Mouse (Mus musculus): ENCODE measurements around the gene Sf3b6.

Sf3b6 gene

DNA sequence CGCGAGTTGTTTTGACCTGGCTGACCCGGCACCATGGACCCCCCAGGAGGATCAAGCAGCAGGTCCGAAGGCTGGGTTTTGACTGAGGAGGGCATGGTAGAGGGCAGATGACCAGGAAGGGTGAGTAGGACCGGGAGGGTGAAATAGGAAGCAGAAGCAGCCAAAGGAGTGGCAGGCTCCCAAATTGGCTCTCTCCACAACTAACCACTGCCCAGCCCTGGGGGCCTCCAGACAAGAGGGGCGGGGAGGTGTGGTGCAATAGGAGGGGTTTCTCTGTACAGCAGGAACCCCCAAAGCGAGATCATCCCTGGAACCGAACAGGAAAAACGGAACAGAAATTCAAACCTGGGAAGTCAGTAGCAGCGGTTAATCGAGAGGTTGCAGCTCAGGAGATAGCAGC lies 23.4 kb downstream of the Sf3b6 start:
- peak in 1 of 2 experiments; percentile 28 for DNase-seq (ENCODE audit: low spot score in 2 of 2)

DNA sequence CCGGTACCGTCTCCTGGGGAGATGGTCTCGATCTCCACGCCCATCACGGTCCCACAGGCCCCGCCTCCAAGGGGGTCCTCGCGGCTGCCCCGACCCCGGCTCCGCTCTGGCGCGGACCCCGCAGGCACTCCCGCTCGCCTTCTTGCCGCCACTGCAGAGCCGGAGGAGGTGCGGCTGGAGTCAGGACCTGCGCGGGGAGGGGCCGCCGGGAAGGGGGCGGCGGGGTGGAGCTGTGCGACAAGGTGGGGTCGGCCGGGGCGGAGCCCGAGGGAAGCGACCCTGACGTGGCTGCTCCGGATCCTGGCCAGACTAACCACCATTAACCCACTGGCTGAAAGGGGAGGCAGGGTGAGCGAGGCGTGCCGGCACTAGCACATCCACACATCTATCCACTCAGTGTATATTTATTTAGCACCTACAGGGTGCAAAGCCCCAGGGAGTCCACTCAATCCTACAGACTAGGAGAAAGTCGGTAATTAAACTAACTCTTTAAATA lies 24.1 kb downstream of the Sf3b6 start, which contains the start of gene Fkbp1b:
TSS of gene Fkbp1b (minus strand) at position 200 of the 496 bp plus-strand sequence.
- DNase-seq (ENCODE audit: low spot score in 2 of 2): peak; percentile 22 to 28

DNA sequence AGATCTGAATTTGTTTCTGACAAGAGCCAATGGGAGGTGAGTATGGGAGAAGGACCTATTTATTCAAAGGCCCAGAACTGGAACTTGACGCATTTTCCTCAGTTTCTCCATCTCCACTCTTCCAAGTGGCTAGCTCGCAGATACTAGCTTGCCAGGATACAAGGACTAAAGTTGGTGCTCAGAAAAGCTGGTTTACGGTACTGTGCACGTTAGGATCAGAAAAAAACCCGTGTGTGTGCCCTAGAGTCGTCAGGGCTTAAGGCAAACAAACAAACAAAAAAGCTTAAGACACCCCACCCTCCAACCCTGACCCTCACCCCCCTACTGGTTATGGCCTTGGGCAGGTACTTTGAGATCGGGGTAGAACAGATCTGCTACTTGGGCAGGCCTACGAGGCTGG lies 25.1 kb downstream of the Sf3b6 start:
- DNase-seq (ENCODE audit: low spot score in 2 of 2): no peak

DNA sequence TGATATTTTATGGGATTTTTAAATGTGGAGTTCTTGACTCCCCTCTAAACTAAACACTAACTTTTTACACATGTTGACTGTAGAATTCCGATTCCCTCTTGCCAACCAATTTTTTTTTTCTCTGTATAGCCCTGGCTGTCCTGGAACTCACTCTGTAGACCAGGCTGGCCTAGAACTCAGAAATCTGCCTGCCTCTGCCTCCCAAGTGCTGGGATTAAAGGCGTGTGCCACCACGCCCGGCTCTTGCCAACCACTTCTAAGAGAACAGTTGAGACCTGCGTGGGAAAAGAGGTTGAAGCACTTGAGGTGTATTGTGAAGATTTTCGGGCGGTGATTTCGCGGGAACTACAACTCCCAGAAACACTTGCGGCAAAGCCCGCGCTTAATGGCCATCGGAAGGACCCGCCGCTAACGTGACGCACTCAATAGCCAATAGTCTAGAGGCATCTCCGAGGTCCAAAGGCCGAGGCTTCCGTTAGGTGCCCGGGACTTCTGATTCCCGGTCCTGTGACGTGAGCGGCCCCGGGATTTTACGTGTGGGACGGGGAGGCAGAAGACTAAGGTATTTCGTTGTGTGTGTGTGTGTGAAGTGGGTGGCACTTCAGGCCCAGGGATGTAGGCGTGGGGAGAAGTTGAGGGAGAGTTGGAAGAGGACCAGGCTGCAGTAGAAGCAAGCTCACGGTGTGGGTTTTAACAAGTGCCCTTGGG lies 25.7 kb downstream of the Sf3b6 start, which contains the start of gene Wdcp:
TSS of gene Wdcp (plus strand) at position 414 of the 708 bp plus-strand sequence.
- peak; percentile 92 for DNase-seq (ENCODE audit: low spot score in 2 of 2)

DNA sequence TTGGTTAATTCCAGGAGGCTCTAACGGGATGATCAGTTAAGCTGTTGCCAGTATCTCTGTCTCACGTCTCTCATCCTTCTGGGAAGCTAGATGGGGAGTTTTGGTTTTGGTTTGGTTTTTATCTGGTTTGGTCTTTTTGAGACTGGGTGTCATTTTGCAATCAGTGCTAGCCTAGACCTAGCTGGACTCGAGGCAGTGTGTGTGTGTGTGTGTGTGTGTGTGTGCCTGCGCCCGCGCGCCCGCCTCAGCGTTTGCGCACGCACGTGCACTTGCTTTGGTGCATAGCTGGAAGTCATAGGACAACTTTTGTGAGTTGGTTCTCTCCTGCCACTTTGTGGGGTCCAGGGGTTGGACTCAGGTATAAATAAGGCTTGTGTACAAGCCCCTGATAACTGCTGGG lies 26.4 kb downstream of the Sf3b6 start:
- DNase-seq (ENCODE audit: low spot score in 2 of 2): peak in 1 of 2 experiments; percentile 29

DNA sequence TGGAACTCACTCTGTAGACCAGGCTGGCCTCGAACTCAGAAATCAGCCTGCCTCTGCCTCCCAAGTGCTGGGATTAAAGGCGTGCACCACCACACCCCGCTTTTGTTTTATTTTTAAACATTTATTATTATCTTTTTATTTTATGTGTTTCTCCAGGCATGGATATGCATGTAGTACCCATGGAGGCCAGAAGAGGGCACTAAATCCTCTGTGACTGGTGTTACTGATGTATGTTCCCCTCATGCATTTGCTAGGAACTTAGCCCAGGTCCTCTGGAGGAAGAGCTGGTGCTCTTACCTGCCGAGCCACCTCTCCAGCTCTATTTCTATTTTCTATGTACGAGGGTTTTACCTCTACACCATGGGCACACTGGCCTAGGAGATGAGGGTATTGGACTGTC lies 38.8 kb downstream of the Sf3b6 start:
- no peak for DNase-seq (ENCODE audit: low spot score in 2 of 2)

DNA sequence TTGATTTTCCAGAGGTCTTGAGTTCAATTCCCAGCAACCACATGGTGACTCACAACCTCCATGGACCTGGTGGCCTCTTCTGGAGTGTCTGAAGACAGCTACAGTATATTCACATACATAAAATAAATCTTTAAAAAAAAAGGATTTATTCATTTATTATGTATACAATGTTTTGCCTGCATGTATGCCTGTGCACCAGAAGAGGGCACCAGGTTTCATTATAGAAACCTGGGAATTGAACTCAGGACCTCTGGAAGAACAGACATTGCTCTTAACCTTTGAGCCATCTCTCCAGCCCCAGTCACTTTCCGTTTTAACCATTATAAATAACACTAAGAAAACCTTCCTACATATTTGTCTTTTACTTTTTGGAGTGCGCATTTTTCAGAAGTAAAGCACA lies 39.5 kb downstream of the Sf3b6 start:
- no peak for DNase-seq (ENCODE audit: low spot score in 2 of 2)

DNA sequence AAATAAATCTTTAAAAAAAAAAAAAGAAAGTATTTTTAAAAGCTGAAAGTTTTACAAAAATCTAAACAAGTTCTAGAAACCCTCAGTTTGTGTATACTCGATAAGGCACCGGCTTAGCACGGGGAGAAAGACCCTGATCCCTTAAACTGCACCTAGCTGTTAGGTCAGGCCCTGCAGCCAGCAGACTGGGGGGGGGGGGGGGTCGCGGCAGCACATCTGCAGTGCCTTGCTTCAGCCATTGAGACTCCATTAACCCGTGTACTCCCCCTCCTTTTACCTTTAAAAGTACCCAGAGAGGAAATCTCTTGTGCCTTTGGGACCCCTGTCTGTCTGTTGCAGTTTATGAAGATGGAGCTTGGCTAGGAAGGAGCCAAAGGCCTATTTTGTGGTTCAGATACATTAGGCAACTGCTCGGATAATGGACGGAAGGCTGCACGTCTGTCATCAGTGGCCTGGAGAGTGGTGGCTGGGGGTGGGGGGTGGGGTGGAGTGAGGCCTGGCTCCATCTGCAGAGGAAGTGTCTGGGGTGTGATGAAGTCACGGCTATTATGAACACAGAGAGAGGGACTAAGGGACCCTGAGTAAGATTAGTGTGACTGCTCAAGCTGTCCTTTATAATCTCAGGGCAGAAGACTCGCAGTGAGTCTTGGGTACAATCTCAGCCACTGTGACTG lies 42.0 kb downstream of the Sf3b6 start:
- DNase-seq (ENCODE audit: low spot score in 2 of 2): no peak

DNA sequence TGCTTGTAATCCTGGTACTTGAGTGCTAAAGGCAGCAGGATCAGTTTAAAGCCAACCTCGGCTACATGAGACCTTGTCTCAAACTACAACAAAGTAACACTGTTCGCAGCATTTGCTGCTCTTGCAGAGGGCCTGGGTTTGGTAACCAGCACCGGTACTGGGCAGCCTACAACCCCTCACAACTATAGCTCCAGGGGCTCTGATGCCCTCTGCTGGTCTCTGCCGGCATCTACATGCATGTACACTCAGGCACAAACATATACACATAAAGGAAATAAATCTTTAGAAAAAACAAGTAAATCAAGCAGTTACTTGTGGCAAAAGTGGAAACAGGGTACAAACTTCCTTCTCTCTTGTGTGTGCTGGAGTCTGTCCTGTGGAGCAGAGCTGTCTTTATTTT lies 45.3 kb downstream of the Sf3b6 start:
- no peak for DNase-seq (ENCODE audit: low spot score in 2 of 2)

DNA sequence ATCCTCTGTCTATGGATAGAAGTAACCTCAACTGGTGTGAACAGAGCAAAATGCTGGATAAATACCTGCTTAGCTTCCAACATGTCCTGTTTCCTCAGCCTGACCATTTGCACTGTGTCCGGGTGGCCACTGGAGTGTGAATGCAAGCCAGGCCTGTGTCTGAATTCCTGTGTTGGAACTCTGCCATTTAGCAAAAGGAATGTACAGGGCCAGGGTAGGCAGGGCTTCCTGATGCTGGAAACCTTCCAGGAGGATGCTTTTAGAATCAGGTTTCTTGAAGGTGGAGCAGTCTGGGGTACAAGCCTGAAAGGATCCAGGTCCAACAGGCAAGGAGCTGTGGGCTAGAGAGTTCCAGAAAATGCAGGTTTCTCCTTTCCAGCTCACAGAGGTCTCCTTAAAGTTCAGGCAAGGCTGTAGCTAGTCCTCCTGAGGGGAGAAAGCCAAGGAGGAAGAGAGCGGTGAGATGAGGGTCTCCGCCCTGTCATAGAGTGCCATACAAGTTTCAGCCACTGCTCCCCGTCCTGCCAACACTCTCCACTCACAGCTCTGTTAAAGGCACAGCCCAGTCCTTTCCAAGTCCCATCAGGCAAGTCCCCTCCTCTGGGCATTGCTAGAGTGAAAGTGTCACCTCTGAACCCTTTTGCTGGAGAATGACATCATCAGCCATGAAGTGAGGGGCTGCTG lies 46.5 kb downstream of the Sf3b6 start:
- DNase-seq (ENCODE audit: low spot score in 2 of 2): peak in 1 of 2 experiments; percentile 21

DNA sequence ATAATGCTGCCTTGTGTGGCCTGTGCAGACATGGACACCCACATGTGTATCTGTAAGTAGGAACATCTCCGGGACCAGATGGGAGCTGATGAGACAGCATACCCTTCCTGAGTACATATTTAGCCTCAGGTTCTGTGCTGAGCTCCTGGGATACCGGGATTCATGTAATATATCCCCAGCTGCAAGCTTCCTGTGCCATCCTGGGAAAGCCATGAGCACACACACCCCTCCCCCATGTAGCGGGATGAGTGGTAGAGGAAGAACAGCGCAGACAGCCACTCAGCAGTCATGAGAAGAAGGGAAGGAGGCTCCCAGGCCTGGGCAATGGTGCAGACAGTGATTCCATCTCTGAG lies 47.0 kb downstream of the Sf3b6 start:
- DNase-seq (ENCODE audit: low spot score in 2 of 2): no peak

DNA sequence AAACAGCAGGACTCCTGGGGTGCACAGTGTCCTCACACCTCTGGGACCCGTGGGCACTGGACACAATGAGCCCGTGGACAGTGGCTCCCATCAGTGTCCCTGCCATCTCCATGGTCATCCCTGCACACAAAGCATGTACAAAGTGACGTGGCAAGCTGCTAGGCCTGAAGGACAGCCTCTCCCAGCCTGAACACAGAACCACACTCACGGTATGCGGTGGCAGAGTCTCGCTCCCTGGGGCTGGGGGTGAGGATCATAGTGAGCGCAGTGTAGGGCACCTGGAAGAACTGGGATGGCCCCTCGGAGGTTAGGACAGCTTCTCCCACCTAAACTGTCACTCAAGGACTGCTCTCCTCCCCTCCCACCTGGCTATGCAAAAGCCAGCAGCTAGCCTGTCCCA lies 51.6 kb downstream of the Sf3b6 start:
- DNase-seq (ENCODE audit: low spot score in 2 of 2): no peak

DNA sequence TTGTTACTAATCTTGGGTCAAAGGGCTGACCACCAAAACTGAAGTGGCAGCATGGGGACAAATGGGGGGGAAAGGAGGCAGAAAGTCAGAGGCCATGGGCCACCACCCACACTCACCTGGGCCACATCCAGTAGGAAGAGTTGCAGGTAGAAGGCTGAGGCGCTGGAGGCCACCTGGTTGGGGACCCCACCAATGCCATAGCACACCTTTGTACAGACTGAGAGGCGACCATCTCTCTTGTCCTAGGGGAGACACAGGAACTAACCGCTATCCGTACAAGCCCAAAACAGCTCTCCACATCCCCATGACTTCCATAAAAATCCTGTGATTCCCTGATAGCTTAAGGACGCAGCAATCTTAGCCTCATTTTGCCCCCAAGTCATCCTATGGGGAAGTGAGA lies 53.9 kb downstream of the Sf3b6 start:
- no peak for DNase-seq (ENCODE audit: low spot score in 2 of 2)

DNA sequence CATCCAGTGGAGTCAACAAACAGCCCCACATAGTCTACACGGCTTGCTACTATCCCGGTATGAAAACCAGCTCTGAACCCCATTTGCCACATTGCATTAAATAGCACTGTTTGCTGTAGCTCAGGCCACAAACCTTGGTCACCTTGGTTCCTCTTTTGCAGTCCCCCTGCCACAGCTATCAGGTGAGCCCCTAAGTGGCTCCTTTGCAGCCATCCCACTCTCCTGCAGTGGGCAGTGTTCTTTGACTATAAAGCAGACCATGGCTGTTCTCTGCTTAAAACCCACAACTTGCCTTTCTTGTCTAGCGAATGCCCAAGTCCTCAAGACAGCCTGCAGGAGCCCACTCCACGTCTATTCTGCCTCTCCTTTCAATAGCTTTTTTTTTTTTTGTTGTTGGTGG lies 54.9 kb downstream of the Sf3b6 start:
- DNase-seq (ENCODE audit: low spot score in 2 of 2): no peak

DNA sequence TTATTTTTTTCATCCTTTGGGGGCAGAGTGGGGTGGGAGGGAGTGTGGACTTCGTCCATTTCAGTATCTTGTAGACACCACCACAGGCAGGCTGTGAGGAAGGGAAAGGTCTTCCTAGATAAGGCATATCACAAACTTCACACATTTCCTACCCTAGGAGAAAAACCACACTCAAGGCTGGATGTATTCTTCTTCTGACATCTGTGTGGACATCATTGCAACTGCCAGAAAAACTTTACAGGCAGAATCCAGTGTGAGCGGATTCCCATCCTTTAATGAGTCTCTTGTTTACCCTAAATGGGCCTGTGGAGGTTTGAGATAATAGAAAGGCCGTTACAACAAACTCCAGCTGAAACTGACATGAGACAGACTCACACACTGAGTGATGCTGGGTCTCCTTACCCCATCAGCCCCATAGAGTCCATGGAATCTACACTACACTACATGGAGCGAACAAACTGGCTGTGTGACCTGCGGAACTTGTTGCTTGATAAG lies 55.7 kb downstream of the Sf3b6 start:
- no peak for DNase-seq (ENCODE audit: low spot score in 2 of 2)

DNA sequence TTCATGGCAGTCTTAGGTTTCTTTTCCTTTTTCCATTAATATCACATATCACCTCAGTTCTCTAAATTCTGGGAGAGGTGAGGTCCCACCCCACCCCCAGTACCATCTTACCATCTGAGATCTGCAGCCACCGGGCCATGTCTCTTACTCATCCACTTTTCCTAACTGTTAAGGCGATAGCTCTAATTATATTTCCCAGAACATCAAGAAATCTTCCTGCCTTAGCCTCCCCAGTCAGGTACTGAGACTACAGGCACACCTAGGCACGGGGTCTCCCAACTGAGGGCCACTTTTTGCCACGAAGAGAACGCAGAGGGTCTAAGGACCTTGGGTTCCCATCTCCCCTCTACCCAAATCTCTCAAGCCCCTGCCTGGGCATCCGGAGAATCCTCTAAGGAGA lies 56.2 kb downstream of the Sf3b6 start:
- DNase-seq (ENCODE audit: low spot score in 2 of 2): no peak

DNA sequence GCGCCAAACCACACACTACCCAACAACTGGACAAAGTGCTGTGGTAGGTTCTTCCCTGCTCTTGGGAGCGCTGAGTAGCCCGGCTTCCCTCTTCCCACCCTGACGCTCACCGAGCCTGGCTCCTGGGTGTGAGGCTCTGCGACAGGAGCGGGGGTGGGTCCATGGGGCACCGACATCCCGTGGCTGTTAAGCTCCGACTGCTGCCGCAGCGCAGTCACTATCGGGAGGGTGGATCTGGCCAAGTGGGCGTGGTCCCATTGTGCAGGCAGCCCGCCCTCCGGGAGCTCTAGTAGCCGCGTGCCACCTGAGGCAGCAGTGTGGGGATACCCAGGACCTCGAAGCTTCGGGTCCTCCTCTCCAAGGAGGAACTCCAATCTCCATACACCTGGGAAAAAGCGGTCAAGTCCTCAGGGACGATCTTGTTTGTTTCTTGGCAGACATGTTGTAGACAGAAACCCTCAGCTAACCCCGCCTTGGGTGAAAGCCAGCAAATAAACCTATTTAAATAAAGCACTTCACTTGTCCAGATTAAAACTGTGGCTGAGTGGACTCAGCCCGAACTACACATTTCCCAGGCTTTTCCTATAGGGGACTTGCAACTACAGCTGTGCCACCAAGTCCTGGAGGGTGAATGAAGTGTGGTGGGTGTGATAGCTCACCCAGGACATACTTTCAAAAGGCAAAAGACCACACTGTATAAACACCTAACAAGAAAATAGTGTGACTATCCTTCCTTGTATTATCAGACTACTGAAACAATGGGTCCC lies 57.0 kb downstream of the Sf3b6 start, which contains the start of gene Mfsd2b:
TSS of gene Mfsd2b (minus strand) at position 199 of the 767 bp plus-strand sequence.
- DNase-seq (ENCODE audit: low spot score in 2 of 2): peak; percentile 60 to 64

DNA sequence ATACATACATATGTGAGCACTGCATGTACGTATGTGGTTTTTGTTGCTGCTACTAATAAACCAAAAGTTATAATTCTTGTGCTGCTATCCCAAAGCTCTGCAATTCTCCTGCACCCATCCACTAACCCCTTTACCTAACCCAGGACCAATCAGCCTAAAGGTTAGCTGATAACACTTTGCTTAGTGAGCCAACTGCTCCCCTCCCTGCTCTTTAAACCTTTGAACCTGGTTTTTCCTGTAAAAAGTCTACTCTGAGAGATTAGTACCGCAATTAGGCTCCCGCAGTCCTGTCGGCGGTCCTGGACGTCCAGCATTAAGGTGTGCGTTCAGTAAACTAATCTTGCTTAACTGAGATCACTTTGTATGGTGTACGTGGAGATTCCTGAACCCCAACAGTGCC lies 58.3 kb downstream of the Sf3b6 start:
- DNase-seq (ENCODE audit: low spot score in 2 of 2): no peak

Measured in heart, adult 9 months (tissue).